Mouse (Mus musculus): ENCODE results near the gene Cnfn.

- TF ChIP-seq POLR2A (IDR thresholded peaks at IDR 0.05; ENCODE audit: borderline replicate concordance, extremely low read depth, low read depth, low read length) (peak; percentile 46; the same call in 1 of the 2 replicates), CTCF (IDR thresholded peaks at IDR 0.05; ENCODE audit: insufficient read depth, low read length) (no peak)
These were observed 20.7 kb upstream of the Cnfn start for GRCm38 (mm10) chr7:25390054-25390770.

Measured in lung, adult 2 months (tissue).